Mouse (Mus musculus): ENCODE results near the gene Stk32c.

- TF ChIP-seq ZC3H11A (IDR thresholded peaks at IDR 0.05; ENCODE audit: borderline replicate concordance, low read depth, low read length) (no peak), CHD2 (IDR thresholded peaks at IDR 0.05; ENCODE audit: low read depth, low read length) (no peak), ZNF384 (IDR thresholded peaks at IDR 0.05; ENCODE audit: low read depth, low read length) (no peak)
Observed at GRCm38 (mm10) chr7:139077283-139077682, 135.8 kb downstream of the Stk32c start.

Measured in ES-E14 (cell line).